Mouse (Mus musculus): ENCODE measurements around the gene Gpatch3.
A peak's percentile ranks its signal among the peaks of the same experiment; 100 is the strongest.

Gpatch3 gene

GRCm38 (mm10) chr4:133584059-133584951, 9.8 kb downstream of the Gpatch3 start, which contains the start of gene Gpn2:
Gene Gpn2, plus strand, starts transcription at chr4:133584362.
- DNase-seq (ENCODE audit: low spot score in 2 of 2) = peak; percentile 72 to 83

DNA sequence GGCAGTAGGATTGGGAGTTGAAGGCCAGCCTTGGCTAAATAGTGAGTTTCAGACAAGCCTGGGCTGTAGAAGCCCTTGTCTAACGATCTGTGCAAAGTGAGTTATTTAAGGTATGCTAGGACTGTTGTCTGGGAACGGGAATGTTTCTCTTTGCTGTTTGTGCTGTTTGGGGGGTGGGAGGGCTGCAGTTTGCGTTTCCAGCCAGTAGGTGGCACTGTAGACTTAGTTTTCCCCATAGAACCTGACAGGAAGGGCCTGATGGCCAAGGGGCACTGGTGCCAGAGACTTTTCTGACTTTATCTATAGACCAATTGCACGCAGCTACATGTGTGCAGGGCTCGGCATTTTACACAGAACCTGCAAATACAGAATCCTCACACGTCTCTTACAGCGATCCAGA, 18.0 kb downstream of the Gpatch3 start:
- DNase-seq (ENCODE audit: low spot score in 2 of 2) = peak in 1 of 2 experiments; percentile 60

- no peak for DNase-seq (ENCODE audit: low spot score in 2 of 2)
Measured at GRCm38 (mm10) chr4:133595538-133595937, 21.0 kb downstream of the Gpatch3 start.

DNA sequence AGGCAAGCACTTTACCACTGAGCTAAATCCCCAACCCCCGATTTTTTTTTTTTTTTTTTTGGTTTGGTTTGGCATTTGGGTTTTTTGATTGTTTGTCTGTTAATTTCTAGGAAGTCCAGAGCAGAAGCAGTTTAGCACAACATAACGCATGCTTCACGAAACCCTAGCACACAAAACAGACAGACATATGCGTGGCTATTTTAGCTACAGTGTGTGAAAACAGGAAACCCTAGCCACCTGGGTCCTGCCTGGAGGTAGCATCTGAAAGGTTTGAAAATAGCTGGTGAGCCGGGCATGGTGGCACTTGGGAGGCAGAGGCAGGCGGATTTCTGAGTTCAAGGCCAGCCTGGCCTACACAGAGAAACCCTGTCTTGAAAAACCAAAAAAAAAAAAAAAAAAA, 21.5 kb downstream of the Gpatch3 start:
- no peak for DNase-seq (ENCODE audit: low spot score in 2 of 2)

DNA sequence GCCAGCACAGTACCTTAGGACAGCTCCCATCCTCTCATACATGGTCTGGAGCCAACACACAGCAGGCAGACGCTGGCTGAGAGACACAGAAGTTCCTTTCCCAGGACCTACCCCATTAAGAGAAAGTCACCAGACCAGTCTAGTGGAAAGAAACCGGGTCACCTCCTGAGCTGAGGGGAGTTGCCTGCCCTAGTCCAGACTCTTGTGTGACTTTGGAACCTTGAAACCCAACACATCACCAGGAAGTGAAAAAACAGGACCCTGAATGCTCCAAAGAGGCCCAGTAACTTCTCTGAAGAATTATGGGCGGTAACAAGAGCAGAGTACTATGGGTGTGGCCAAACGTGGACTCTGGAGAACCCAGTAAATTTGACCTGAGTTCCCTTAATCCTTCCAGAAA, 24.1 kb downstream of the Gpatch3 start:
- DNase-seq (ENCODE audit: low spot score in 2 of 2) = no peak

DNA sequence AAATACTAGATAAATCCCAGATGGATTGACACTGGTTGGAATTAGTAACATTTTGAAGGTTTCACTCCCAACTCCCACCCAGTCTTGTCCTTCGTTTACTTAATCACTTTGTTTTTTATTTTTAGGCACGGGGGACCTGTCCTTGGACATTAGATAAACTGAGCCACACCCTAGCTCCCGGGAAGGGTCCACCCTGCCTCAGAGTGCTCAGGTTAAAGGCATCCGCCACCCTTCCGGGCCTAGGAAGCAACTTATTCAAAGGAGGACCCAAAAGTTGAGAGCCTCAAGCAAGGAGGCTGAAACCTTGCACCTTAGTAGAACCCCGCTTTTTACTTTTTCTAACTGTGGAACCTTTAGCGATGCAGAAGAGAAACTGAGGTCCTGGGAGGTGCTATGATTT, 24.6 kb downstream of the Gpatch3 start:
- no peak for DNase-seq (ENCODE audit: low spot score in 2 of 2)

GRCm38 (mm10) chr4:133599571-133600073, 25.1 kb downstream of the Gpatch3 start:
- peak; percentile 33 to 39 for DNase-seq (ENCODE audit: low spot score in 2 of 2)

DNA sequence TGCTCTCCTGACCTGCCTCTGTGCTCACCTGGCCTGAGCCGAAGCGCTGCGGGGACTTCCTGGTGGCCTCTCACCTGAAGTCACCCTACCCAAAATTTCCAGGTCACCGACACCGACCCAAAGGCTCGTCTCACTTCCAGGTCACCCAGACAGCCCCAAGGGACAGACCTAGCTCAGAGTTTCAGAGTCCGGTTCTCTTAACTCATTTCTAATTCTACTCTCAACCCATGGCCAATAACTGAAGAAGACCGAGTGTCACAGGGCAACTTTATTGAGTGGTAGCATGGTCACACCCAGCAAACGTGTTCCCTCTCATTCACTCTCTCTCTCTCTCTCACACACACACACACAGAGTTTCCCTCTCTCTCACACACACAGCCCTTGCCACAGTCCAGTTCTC, 25.8 kb downstream of the Gpatch3 start:
- DNase-seq (ENCODE audit: low spot score in 2 of 2) = no peak

DNA sequence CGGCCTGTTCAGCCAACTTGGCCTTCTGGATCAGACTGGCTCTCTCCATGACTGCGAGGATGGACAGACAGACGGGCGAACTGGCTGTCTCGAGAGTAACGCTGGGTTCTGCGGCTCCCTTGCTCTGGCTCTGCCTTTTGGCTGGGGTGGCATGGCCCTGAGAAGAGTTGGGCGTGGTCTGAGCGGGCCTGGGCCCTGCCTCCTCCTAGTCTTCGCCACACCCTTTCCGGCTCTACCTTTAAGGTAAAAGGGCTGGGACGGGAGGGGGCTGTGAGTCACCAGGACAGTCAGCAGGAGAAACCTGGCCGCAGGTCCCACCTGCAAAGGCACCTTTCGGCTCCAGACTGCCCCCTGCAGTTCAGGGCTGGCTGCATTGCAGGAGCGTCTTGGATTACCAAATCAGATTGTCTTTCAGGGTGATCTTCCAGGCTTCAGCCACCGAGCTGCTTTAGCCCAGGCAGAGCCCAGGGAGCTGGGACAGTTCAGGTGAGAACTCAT, 27.2 kb downstream of the Gpatch3 start, which contains the start of gene Sfn:
Gene Sfn (minus strand): TSS at position 448 of the 498 bp plus-strand sequence.
- DNase-seq (ENCODE audit: low spot score in 2 of 2) = peak in 1 of 2 experiments; percentile 65

GRCm38 (mm10) chr4:133603056-133603455, 28.5 kb downstream of the Gpatch3 start:
- DNase-seq (ENCODE audit: low spot score in 2 of 2) = no peak

- DNase-seq (ENCODE audit: low spot score in 2 of 2) = no peak
Measured at GRCm38 (mm10) chr4:133604175-133604574, 29.6 kb downstream of the Gpatch3 start.

DNA sequence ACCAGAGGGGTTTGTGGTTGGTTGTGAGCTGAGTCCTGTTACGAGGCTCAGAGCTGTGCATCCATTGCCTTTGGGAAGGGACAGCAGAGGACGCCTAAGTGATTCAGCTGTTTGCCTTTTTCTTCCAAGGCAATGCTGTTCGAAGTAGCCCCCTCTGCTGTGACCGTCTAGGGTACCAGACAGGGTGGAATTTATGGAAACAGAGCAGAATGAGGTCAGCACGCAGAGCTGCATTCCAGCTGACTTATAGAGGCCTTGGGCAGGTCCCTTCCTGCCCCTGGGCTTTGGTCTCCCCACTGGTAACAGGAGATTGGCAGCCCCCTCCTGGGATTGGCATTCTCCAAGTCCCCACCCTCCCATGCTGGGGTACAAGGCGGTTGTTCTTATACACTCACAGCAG, 30.3 kb downstream of the Gpatch3 start:
- DNase-seq (ENCODE audit: low spot score in 2 of 2) = no peak

- DNase-seq (ENCODE audit: low spot score in 2 of 2) = no peak
Measured at GRCm38 (mm10) chr4:133605330-133605729, 30.8 kb downstream of the Gpatch3 start.

DNA sequence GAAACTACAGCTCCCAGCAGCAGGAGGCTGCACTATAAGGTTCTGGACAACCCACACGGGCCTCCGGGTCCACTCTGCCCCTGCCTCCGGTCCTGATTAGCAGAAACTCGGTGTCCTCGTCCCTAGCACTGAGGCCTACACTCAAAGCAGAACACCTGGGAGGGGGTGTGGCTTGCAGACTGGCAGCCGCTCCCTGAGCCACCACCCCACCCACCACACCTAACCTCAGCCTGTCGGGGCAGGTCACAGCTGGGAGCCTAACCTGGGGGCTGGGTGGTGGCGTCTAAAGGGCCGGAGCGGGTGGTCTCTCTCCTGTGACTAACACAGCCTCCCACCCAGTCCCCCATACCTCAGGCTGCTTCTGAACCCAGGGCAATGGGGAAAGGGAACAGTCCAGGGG, 32.7 kb downstream of the Gpatch3 start:
- no peak for DNase-seq (ENCODE audit: low spot score in 2 of 2)

GRCm38 (mm10) chr4:133609719-133610118, 35.2 kb downstream of the Gpatch3 start:
- DNase-seq (ENCODE audit: low spot score in 2 of 2) = peak; percentile 58 to 89

DNA sequence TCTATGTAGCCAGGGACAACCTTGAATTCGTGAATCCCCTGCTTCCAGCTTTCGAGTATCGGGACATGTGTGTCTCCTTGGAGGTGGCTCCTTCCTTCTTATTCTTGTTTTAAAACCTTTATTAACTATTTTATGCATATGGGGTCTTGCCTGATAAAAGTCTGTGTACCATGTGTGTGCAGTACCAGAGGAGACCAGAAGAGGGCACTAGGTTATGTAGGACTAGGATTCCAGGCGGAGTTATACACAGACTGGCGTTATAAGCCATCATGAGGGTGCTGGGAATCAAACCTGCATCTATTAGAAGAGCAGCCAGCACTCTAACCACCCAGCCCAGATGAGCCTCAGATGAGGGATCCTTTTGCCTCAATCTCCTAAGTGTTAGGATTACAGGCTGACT, 37.3 kb downstream of the Gpatch3 start:
- no peak for DNase-seq (ENCODE audit: low spot score in 2 of 2)

GRCm38 (mm10) chr4:133612416-133612815, 37.9 kb downstream of the Gpatch3 start:
- DNase-seq (ENCODE audit: low spot score in 2 of 2) = no peak

GRCm38 (mm10) chr4:133613026-133613425, 38.5 kb downstream of the Gpatch3 start:
- no peak for DNase-seq (ENCODE audit: low spot score in 2 of 2)

DNA sequence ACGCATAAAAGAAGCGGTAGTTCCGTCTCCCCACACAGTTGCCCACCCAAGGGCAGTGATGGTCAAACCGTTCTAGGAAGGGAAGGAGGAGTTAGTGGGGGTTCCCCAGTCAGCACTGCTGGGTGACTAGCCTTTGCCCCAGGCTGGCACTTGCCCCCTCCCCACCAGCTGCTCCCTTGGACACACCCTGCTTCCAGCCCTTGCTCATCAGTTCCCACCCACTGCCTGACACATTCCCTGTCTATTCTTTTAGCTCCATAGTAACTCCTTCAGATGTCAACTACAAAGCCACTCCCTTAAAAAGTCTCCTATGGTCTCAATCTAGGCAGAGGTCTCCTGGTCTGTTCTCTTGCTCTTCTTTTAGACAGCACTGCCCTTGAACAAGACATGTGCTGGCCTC, 39.3 kb downstream of the Gpatch3 start:
- no peak for DNase-seq (ENCODE audit: low spot score in 2 of 2)

DNA sequence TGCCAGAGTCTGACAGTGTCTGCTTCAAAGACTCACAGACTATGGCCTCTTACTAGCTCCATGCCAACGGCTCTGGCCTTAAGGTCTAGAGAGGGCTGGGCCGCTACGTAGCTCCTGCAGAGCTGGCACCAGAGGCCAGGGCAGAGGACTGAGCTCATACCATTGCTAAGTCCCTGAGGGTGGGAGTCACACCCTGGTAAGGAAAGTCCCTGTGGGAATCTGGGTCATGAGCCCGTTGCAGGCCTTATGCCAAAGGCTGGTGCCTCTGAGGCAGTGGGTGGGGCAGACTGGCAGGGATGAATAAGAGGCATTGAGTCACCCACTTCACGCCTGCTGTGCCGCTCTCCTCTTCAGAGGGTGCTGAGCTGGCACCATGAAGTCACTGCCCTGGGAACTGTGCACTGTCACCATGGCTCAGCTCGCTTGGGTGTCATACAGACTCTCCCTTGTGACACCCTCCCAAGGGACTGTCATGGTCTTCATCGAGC, 39.8 kb downstream of the Gpatch3 start:
- no peak for DNase-seq (ENCODE audit: low spot score in 2 of 2)

GRCm38 (mm10) chr4:133615416-133615815, 40.9 kb downstream of the Gpatch3 start:
- DNase-seq (ENCODE audit: low spot score in 2 of 2) = no peak

DNA sequence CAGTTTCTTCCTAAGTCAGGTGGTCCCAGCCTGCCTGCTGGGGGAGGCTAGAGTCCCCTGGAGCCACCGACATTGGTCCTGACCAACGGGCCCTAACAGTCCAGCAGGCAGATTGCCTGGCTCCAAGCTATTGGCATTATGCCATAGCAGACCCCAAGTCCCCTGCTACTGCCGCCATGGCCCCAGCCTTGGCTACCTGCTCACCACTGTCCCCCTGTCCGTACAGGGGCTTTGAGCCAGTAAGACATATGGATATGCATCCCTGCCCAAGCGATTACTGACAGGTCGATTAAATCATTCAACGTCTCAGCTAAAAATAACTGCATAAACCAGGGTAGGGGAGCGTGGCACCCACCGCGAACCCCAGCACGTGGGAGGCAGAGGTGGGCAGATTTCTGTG, 43.4 kb downstream of the Gpatch3 start:
- no peak for DNase-seq (ENCODE audit: low spot score in 2 of 2)
